Mouse (Mus musculus): ENCODE measurements around the gene Acsf3.

DNA sequence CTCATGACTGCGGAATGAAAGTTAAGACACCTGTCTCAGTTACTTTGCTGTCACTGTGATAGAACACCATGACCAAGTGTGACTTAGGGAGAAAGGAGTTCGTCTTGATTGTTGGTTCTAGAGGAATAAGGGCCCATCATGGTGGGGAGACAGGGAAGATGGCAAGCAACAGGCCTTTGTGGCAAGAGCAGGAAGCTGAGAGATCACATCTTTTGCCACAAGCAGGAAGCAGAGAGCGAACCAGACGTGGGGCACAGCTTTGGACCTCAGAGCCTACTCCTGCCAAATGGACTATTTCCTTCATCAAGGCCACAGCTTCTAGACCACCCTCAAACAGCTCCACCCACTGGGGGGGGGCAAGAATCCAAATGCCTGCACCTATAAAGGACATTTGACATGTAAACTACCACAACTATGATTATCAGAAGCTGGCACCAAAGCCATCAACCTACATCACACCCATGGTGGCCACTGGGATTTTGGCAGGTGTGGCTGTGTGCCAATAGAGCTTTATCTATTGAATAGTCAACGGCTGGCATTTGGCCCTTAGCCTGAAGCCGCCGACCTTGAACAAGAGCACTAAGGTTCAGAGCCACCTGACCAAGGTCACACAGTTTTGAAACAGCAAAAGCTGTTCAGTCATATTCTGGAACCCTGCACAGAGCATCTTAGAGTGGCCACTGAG, 10.4 kb upstream of the Acsf3 start:
- TF ChIP-seq ZNF384 (IDR thresholded peaks at IDR 0.05; ENCODE audit: low read depth, low read length) (no peak), HCFC1 (IDR thresholded peaks at IDR 0.05; ENCODE audit: borderline replicate concordance, insufficient read depth, low read length) (no peak), ZC3H11A (IDR thresholded peaks at IDR 0.05; ENCODE audit: borderline replicate concordance, low read depth, low read length) (no peak), MAFK (IDR thresholded peaks at IDR 0.05; ENCODE audit: insufficient read depth, low read depth, low read length) (no peak)
